Mouse (Mus musculus) limb, embryonic 10.5 days (tissue): Measurements from ENCODE around the gene Ccdc88c. TPM values are rescaled to one million over a fixed set of nuclear protein-coding genes. Genes with fewer than 3 reads are reported as not detected.
A peak's percentile ranks its signal among the peaks of the same experiment; 100 is the strongest.

ENCODE experiments used
- DNase-seq: peaks from one replicate; pipeline ENCODE4 v3.0.0-alpha.2; 2017; ENCODE audit warnings: low spot score
- H3K27ac ChIP-seq: fragments of 300-500 bp; sonication (generic); 2 replicates; pipeline ENCODE4 v1.5.1; 2016; ENCODE audit warnings: mild to moderate bottlenecking
- H3K27me3 ChIP-seq: fragments of 300-500 bp; sonication (generic); 2 replicates; pipeline ENCODE4 v1.6.1; 2016; ENCODE audit warnings: low read depth, mild to moderate bottlenecking; ENCODE audit not compliant: poor library complexity, severe bottlenecking
- H3K36me3 ChIP-seq: fragments of 300-500 bp; sonication (generic); 2 replicates; pipeline ENCODE4 v1.6.1; 2016; ENCODE audit warnings: mild to moderate bottlenecking, moderate library complexity
- H3K4me1 ChIP-seq: fragments of 300-500 bp; sonication (generic); 2 replicates; pipeline ENCODE4 v1.6.1; 2016
- H3K4me3 ChIP-seq: fragments of 300-500 bp; sonication (generic); 2 replicates; pipeline ENCODE4 v1.5.1; 2016; ENCODE audit warnings: mild to moderate bottlenecking, moderate library complexity
- H3K9me3 ChIP-seq: fragments of 300-500 bp; sonication (generic); replicated peaks from 2 replicates; pipeline ENCODE4 v1.6.1; 2016; ENCODE audit warnings: mild to moderate bottlenecking
- WGBS: fragments of 180-500 bp; shearing (Covaris S2); methylation state at CpG from one replicate; pipeline ENCODE4 v1.1.7; 2016; 5-methylcytosine and 5-hydroxymethylcytosine counted together
- polyA plus RNA-seq: library from polyadenylated mRNA; unstranded; fragments of >200 nt; fragmentation: Nextera tagmentation; extraction: Ambion mirVana; gene quantifications from 2 replicates; pipeline ENCODE4 v1.2.1, GENCODE M21; 2016

Ccdc88c gene
- polyA plus RNA-seq, 1 experiment from 2014 or later: 5.1 TPM

GRCm38 (mm10) chr12:100989780-100990288 lies 39.0 kb downstream of the Ccdc88c start:
- H3K27ac ChIP-seq: 0 out of 2 replicates have a peak overlapping the region, but pooled peaks have one; percentile 70
- 42% methylated on average over 4 of the region's 4 CpGs for WGBS
- peaks cover 75% of the 10 kb centered on the region for H3K27me3 ChIP-seq
- no peak overlapping the region for H3K4me3 ChIP-seq
- no peak for DNase-seq
- no peaks in the 10 kb centered on the region for H3K9me3 ChIP-seq
- H3K4me1 ChIP-seq: peaks cover 71% of the 10 kb centered on the region
- H3K36me3 ChIP-seq: no peaks in the 10 kb centered on the region

DNA sequence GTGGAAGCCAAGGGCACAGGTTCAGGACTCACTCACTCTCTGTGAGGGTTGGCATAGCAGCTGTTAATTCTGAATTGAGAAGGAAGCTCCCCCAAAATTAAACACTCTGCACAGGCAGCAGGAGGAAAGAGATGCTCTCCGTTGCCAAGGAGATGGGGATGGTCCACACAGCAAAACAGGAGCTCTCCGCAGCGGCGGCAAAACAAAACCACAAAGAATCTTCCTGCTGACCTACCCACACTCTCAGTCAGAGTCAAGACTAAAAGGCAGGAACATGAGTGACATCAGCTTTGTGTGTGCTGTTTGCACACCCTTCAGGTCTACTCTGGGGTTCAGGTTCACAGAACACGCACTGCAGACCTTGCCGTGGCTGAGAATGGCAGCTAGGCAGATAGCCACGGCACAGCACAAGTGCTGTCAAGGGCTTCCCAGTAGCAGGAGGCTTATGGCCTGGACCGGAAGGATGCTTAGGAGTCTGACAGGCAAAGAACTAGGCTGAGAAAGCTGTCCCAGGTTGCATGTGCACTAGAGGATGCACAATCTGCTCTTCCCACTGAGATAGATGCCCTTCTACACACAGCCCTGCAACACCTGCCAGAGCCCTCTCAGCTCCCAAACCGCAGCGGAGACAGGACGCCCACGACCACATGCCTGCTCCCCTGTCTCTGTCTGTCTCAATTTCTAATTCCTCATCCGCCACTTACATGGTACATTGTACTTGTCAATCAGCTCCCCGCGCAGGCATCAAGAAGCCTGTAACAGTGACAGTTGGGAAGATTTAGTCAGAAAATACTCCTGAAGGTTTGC lies 40.3 kb downstream of the Ccdc88c start:
- 91% methylated on average over 15 of the region's 15 CpGs for WGBS

GRCm38 (mm10) chr12:100986423-100986822 lies 42.4 kb downstream of the Ccdc88c start:
- DNase-seq: no peak
- WGBS: 91% methylated on average over 4 of the region's 4 CpGs
- no peak overlapping the region for H3K4me3 ChIP-seq
- H3K27ac ChIP-seq: peak overlapping the region; percentile 54; the same call in 1 of the 2 replicates
- peaks cover 64% of the 10 kb centered on the region for H3K27me3 ChIP-seq
- no peaks in the 10 kb centered on the region for H3K36me3 ChIP-seq
- no peaks in the 10 kb centered on the region for H3K9me3 ChIP-seq
- H3K4me1 ChIP-seq: peaks cover 55% of the 10 kb centered on the region

More for the DNA sequence above, 40.3 kb downstream of the Ccdc88c start:
- no peaks in the 10 kb centered on the region for H3K9me3 ChIP-seq
- H3K27me3 ChIP-seq: peaks cover 67% of the 10 kb centered on the region
- no peak for DNase-seq
- H3K36me3 ChIP-seq: no peaks in the 10 kb centered on the region
- peaks cover 65% of the 10 kb centered on the region for H3K4me1 ChIP-seq
- no peak overlapping the region for H3K27ac ChIP-seq
- no peak overlapping the region for H3K4me3 ChIP-seq

- Histone ChIP-seq H3K4me1 (peaks cover 53% of the 10 kb centered on the region), H3K27me3 (peaks cover 58% of the 10 kb centered on the region)
- 83% methylated on average over 2 of the region's 2 CpGs for WGBS
Observed at GRCm38 (mm10) chr12:100985793-100986157, 43.1 kb downstream of the Ccdc88c start.

GRCm38 (mm10) chr12:100985050-100985792 lies 43.6 kb downstream of the Ccdc88c start:
- Histone ChIP-seq H3K27ac (no peak overlapping the region), H3K4me3 (no peak overlapping the region), H3K27me3 (peaks cover 58% of the 10 kb centered on the region), H3K4me1 (peaks cover 52% of the 10 kb centered on the region), H3K36me3 (no peaks in the 10 kb centered on the region), H3K9me3 (no peaks in the 10 kb centered on the region)
- 86% methylated on average over 10 of the region's 10 CpGs for WGBS
- no peak for DNase-seq

More at GRCm38 (mm10) chr12:100985793-100986157, 43.1 kb downstream of the Ccdc88c start:
- Histone ChIP-seq H3K4me3 (no peak overlapping the region), H3K36me3 (no peaks in the 10 kb centered on the region), H3K27ac (no peak overlapping the region), H3K9me3 (no peaks in the 10 kb centered on the region)
- no peak for DNase-seq

- no peak overlapping the region for H3K27ac ChIP-seq
- H3K4me3 ChIP-seq: no peak overlapping the region
- H3K4me1 ChIP-seq: peaks cover 42% of the 10 kb centered on the region
- no peaks in the 10 kb centered on the region for H3K36me3 ChIP-seq
- H3K9me3 ChIP-seq: no peaks in the 10 kb centered on the region
- 89% methylated on average over 11 of the region's 11 CpGs for WGBS
- DNase-seq: no peak
- H3K27me3 ChIP-seq: peaks cover 57% of the 10 kb centered on the region
Observed at GRCm38 (mm10) chr12:100983565-100983964, 45.3 kb downstream of the Ccdc88c start.

DNA sequence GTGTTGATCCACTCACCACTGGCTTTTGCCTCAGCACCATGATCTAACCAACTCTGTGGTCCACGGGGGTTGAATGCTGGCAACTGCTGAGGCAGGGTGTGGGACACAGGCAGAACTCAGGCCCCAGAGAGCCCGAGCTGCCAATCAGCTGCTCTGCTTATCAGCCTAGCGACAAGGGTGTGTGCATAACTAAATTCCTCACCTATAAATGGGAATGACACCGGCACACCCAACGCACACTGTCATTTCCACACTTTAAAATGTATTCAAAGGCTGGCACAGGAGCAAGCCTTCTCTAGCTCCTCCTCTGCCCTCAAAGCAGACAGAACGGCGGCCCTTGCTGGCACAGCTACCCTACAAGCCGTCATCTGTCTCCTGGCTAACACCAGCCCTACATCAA lies 46.6 kb downstream of the Ccdc88c start:
- no peak for DNase-seq
- WGBS: 88% methylated on average over 8 of the region's 8 CpGs
- H3K36me3 ChIP-seq: no peaks in the 10 kb centered on the region
- H3K4me3 ChIP-seq: no peak overlapping the region
- no peaks in the 10 kb centered on the region for H3K9me3 ChIP-seq
- H3K4me1 ChIP-seq: peaks cover 40% of the 10 kb centered on the region
- no peak overlapping the region for H3K27ac ChIP-seq
- peaks cover 44% of the 10 kb centered on the region for H3K27me3 ChIP-seq

DNA sequence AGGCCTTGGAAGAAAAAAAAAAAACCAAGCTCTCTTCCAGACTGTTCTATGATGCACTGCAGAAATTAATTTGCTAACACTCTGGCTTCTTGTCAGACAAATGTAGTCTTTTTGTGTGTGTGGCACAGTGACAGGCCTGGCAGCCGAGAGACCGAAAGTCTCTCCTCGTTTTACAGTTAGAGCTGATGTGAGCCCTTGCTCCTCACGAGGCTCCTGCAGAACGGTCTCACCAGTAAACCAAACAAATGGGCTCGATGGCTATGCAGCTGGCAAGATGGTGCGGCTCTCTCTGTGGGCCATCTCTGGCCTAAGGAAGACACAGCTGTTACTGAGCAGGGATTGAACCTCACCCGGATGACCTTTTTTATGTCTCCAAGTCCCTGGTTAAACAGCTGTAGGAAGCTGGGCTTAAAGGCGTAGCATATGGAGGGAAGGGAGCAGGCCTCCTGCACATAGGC lies 48.3 kb downstream of the Ccdc88c start:
- H3K9me3 ChIP-seq: no peaks in the 10 kb centered on the region
- H3K27me3 ChIP-seq: peaks cover 37% of the 10 kb centered on the region
- H3K4me3 ChIP-seq: no peak overlapping the region
- H3K36me3 ChIP-seq: no peaks in the 10 kb centered on the region; the same call in 1 of the 2 replicates
- H3K4me1 ChIP-seq: peaks cover 34% of the 10 kb centered on the region
- no peak overlapping the region for H3K27ac ChIP-seq
- 56% methylated on average over 9 of the region's 9 CpGs for WGBS
- DNase-seq: no peak

- H3K27me3 ChIP-seq: peaks cover 30% of the 10 kb centered on the region
- H3K36me3 ChIP-seq: no peaks in the 10 kb centered on the region; the same call in 1 of the 2 replicates
Observed at GRCm38 (mm10) chr12:100979616-100980015, 49.2 kb downstream of the Ccdc88c start.

GRCm38 (mm10) chr12:100977958-100978725 lies 50.7 kb downstream of the Ccdc88c start:
- H3K36me3 ChIP-seq: no peaks in the 10 kb centered on the region; the same call in 1 of the 2 replicates
- peaks cover 26% of the 10 kb centered on the region for H3K27me3 ChIP-seq
- no peak for DNase-seq
- H3K4me3 ChIP-seq: no peak overlapping the region
- H3K4me1 ChIP-seq: peaks cover 21% of the 10 kb centered on the region
- no peak overlapping the region for H3K27ac ChIP-seq
- H3K9me3 ChIP-seq: no peaks in the 10 kb centered on the region
- 75% methylated on average over 15 of the region's 15 CpGs for WGBS

More at GRCm38 (mm10) chr12:100979616-100980015, 49.2 kb downstream of the Ccdc88c start:
- Histone ChIP-seq H3K27ac (no peak overlapping the region), H3K9me3 (no peaks in the 10 kb centered on the region), H3K4me3 (no peak overlapping the region), H3K4me1 (peaks cover 28% of the 10 kb centered on the region)
- no peak for DNase-seq
- 91% methylated on average over 5 of the region's 5 CpGs for WGBS

- Histone ChIP-seq H3K9me3 (no peaks in the 10 kb centered on the region), H3K4me3 (no peak overlapping the region), H3K4me1 (peaks cover 21% of the 10 kb centered on the region), H3K27me3 (peaks cover 20% of the 10 kb centered on the region), H3K27ac (no peak overlapping the region), H3K36me3 (no peaks in the 10 kb centered on the region; the same call in 1 of the 2 replicates)
- no peak for DNase-seq
Observed at GRCm38 (mm10) chr12:100977551-100977950, 51.3 kb downstream of the Ccdc88c start.

GRCm38 (mm10) chr12:100969808-100970207 lies 59.0 kb downstream of the Ccdc88c start:
- no peak overlapping the region for H3K27ac ChIP-seq
- peaks cover 6% of the 10 kb centered on the region; the same call in 1 of the 2 replicates for H3K4me1 ChIP-seq
- no peaks in the 10 kb centered on the region for H3K27me3 ChIP-seq
- H3K9me3 ChIP-seq: no peaks in the 10 kb centered on the region
- H3K4me3 ChIP-seq: no peak overlapping the region
- WGBS: 84% methylated on average over 7 of the region's 7 CpGs
- DNase-seq: no peak
- peaks cover 6% of the 10 kb centered on the region for H3K36me3 ChIP-seq
